Mouse (Mus musculus): ENCODE measurements around the gene Cebpz.

The Cebpz gene

DNA sequence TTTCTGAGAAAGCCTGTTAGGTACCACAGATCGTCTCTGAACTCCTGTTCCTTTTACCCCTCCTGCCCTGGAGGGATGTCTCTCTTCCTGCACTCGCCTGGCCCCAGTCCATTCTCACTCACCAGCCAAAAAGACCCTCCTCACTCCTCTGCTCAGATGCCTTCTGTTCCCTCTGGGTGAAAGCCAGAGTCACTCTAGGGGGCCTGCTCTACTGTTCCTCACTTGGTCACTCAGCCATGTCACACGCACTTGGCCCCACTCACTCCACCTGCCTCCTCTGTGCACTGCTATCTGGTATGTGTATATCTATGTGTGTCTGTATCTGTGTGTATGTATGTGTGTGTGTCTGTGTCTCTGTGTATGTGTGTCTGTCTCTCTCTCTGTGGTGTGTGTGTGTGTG lies 47.7 kb downstream of the Cebpz start:
- H3K27me3 ChIP-seq (ENCODE audit: insufficient read depth, low read length) = no peaks in the 10 kb centered on the region
- peaks cover 30% of the 10 kb centered on the region for H3K36me3 ChIP-seq (ENCODE audit: insufficient read depth, low read length)
- no peak for TF ChIP-seq NANOG (IDR thresholded peaks at IDR 0.05; ENCODE audit: borderline replicate concordance, low read length)
- no peak for TF ChIP-seq CTCF (conservative IDR thresholded peaks at IDR 0.05; ENCODE audit: low read length)
- no peak for TF ChIP-seq POU5F1 (IDR thresholded peaks at IDR 0.05; ENCODE audit: borderline replicate concordance, low read length)

DNA sequence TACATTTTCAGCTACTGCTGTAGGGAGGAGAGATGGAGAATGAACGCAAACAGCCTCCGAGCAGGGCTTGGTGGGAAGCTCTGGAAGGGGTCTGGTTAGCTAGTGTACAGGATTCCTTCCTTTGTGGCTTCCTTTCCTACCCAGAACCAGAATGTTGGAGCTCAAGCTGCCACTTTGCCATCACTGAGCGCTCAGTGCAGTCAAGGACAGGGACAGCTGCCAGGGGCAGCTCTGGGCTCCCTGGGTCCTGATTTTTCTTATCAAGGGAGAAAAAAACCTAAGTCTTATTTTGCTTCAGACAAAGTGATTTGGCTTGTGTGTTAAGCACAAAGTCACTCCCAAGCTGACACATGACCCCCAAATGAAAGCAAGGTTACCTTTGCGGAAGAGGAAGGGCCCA lies 48.3 kb downstream of the Cebpz start:
- 0 out of 2 replicates have a peak, but pooled peaks cover 3% of the 10 kb centered on the region for H3K9me3 ChIP-seq (ENCODE audit: low read length)
- no peak overlapping the region for H3K4me3 ChIP-seq (replicated peaks; ENCODE audit: low read length)
- TF ChIP-seq POU5F1 (IDR thresholded peaks at IDR 0.05; ENCODE audit: borderline replicate concordance, low read length) (no peak), CTCF (conservative IDR thresholded peaks at IDR 0.05; ENCODE audit: low read length) (no peak), NANOG (IDR thresholded peaks at IDR 0.05; ENCODE audit: borderline replicate concordance, low read length) (no peak)
- H3K36me3 ChIP-seq (ENCODE audit: insufficient read depth, low read length) = peaks cover 30% of the 10 kb centered on the region
- no peaks in the 10 kb centered on the region for H3K27me3 ChIP-seq (ENCODE audit: insufficient read depth, low read length)
- peaks cover 10% of the 10 kb centered on the region for H3K4me1 ChIP-seq (replicated peaks; ENCODE audit: low read depth, low read length)

More for the DNA sequence above, 47.7 kb downstream of the Cebpz start:
- 0 out of 2 replicates have a peak, but pooled peaks cover 3% of the 10 kb centered on the region for H3K9me3 ChIP-seq (ENCODE audit: low read length)
- peaks cover 10% of the 10 kb centered on the region for H3K4me1 ChIP-seq (replicated peaks; ENCODE audit: low read depth, low read length)
- H3K4me3 ChIP-seq (replicated peaks; ENCODE audit: low read length) = no peak overlapping the region

DNA sequence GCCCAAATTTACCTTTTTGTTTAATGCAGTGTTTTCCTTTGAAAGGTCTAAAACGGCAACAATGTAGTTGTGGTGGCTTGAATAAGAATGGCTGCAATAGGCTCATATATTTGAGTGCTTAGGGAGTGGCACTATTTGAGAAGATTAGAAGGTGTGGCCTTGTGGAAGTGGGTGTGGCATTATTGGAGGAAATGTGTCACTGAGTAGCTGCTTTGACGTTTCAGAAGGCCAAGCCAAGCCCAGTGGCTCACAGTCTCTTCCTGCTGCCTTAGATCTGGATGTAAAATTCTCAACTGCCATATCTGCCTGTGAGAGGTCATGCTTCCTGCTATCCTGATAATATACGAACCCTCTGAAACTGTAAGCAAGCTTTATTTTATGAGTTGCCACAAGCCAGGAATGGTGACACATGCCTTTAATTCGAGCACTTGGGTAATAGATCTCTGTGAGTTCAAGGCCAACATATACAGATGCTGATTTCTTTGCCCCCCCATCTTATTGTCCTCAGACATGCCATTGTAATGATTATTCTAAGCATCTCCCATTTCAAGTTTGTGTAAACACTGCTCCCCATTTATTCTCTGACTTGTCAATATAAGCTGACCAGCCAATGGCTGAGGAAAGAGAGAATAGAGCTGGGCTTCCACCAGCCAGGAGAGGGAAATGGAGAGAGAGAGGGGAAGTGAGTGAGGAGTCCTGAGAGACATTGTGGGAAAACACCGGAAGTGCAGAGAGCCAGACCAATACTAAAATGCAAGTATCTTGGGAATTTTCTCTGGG lies 51.4 kb downstream of the Cebpz start:
- Histone ChIP-seq H3K27me3 (ENCODE audit: insufficient read depth, low read length) (no peaks in the 10 kb centered on the region), H3K4me3 (replicated peaks; ENCODE audit: low read length) (no peak overlapping the region), H3K4me1 (replicated peaks; ENCODE audit: low read depth, low read length) (peaks cover 30% of the 10 kb centered on the region), H3K9me3 (ENCODE audit: low read length) (0 out of 2 replicates have a peak, but pooled peaks cover 3% of the 10 kb centered on the region), H3K36me3 (ENCODE audit: insufficient read depth, low read length) (peaks cover 6% of the 10 kb centered on the region; the same call in 1 of the 2 replicates)
- TF ChIP-seq CTCF (conservative IDR thresholded peaks at IDR 0.05; ENCODE audit: low read length) = no peak
- no peak for TF ChIP-seq POU5F1 (IDR thresholded peaks at IDR 0.05; ENCODE audit: borderline replicate concordance, low read length)
- TF ChIP-seq NANOG (IDR thresholded peaks at IDR 0.05; ENCODE audit: borderline replicate concordance, low read length) = no peak

DNA sequence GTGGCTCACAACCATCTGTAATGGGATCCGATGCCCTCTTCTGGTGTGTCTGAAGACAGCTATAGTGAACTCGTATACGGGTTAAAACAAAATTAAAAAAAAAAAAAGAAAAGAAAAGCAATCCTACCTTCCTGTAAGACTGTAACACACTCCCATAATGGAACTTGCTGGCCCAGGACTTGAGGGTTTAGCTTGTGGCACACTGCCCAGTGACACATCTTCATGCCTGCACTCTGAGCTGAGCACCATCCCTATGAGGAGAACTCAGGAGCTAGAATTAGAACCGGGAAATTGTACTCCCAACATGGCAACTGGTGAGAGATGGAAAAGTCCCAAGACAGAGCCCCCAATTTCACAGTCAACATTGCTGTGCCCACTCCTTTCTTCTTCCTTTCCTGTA lies 53.6 kb downstream of the Cebpz start:
- no peaks in the 10 kb centered on the region for H3K27me3 ChIP-seq (ENCODE audit: insufficient read depth, low read length)
- H3K4me1 ChIP-seq (replicated peaks; ENCODE audit: low read depth, low read length) = peaks cover 30% of the 10 kb centered on the region
- TF ChIP-seq CTCF (conservative IDR thresholded peaks at IDR 0.05; ENCODE audit: low read length) (no peak), NANOG (IDR thresholded peaks at IDR 0.05; ENCODE audit: borderline replicate concordance, low read length) (no peak), POU5F1 (IDR thresholded peaks at IDR 0.05; ENCODE audit: borderline replicate concordance, low read length) (no peak)
- H3K4me3 ChIP-seq (replicated peaks; ENCODE audit: low read length) = peak overlapping the region; percentile 88; the same call in 1 of the 2 replicates
- H3K36me3 ChIP-seq (ENCODE audit: insufficient read depth, low read length) = peaks cover 5% of the 10 kb centered on the region; the same call in 1 of the 2 replicates
- 0 out of 2 replicates have a peak, but pooled peaks cover 3% of the 10 kb centered on the region for H3K9me3 ChIP-seq (ENCODE audit: low read length)

DNA sequence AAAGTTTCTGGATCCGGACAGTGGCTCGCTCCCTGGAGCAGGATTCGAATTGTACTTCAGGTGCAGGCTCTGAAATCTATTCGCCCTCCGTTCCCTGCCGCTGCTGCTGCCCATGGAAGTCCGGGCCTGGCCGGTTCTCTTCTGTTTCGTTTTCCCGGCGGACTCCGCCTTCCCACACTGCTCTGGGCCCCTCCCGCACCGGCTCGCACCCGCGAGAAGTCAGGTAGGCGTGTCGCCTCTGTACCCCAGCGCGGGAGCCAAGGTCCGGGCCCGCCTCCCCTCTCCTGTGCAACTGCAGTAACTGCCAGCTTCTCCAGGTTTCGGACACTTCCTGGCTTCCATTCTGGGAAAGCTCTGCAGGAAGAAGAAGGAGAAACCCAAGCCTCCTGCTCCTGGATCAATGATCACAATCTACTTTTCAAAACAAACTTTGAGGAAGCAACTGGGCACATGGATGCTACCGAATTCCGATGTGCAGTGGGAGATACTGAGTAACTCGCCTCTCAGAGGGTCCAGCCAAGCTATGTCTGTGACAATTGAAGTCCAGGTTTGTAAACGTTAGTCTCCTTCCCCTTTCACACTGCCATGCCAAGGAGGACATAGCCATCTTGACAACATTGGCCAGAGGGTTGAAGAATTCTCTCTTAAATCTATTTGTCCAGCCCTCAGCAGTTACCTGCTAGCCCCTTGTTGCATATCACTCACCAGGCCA lies 54.3 kb downstream of the Cebpz start, which contains the start of gene Eif2ak2:
Gene Eif2ak2, minus strand, starts transcription at position 173 of the 712 bp plus-strand sequence.
- H3K27me3 ChIP-seq (ENCODE audit: insufficient read depth, low read length) = no peaks in the 10 kb centered on the region
- peaks cover 30% of the 10 kb centered on the region for H3K4me1 ChIP-seq (replicated peaks; ENCODE audit: low read depth, low read length)
- H3K4me3 ChIP-seq (replicated peaks; ENCODE audit: low read length) = peak within 1 kb of the TSS; percentile 88
- TF ChIP-seq POU5F1 (IDR thresholded peaks at IDR 0.05; ENCODE audit: borderline replicate concordance, low read length) (no peak), CTCF (conservative IDR thresholded peaks at IDR 0.05; ENCODE audit: low read length) (no peak), NANOG (IDR thresholded peaks at IDR 0.05; ENCODE audit: borderline replicate concordance, low read length) (no peak)
- H3K9me3 ChIP-seq (ENCODE audit: low read length) = 0 out of 2 replicates have a peak, but pooled peaks cover 3% of the 10 kb centered on the region
- H3K36me3 ChIP-seq (ENCODE audit: insufficient read depth, low read length) = peaks cover 11% of the 10 kb centered on the region

DNA sequence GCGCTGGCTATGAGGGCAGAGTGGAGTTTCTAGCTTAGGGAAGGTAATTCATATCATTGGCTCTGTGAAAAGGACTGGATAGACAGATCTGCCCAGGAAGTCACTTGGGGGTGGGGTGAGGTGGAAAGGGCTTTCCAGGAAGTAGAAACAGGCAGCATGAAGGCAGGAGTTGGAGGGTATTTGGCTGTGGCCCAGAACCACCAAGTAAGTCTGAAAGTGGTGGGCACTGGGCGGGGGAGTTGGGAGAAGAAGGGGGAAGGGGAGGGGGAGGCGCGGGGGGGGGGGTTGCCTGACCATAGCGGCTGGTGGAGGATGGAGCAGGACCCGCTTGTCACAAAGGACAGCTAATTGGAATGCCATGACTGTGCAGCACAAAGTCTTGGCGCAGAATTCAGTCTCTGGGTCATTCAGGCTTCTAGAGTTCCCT lies 55.0 kb downstream of the Cebpz start:
- Histone ChIP-seq H3K36me3 (ENCODE audit: insufficient read depth, low read length) (peaks cover 11% of the 10 kb centered on the region), H3K9me3 (ENCODE audit: low read length) (0 out of 2 replicates have a peak, but pooled peaks cover 3% of the 10 kb centered on the region), H3K4me1 (replicated peaks; ENCODE audit: low read depth, low read length) (peaks cover 30% of the 10 kb centered on the region), H3K4me3 (replicated peaks; ENCODE audit: low read length) (peak overlapping the region; percentile 88), H3K27me3 (ENCODE audit: insufficient read depth, low read length) (no peaks in the 10 kb centered on the region)
- TF ChIP-seq CTCF (conservative IDR thresholded peaks at IDR 0.05; ENCODE audit: low read length) (no peak), POU5F1 (IDR thresholded peaks at IDR 0.05; ENCODE audit: borderline replicate concordance, low read length) (no peak), NANOG (IDR thresholded peaks at IDR 0.05; ENCODE audit: borderline replicate concordance, low read length) (no peak)

DNA sequence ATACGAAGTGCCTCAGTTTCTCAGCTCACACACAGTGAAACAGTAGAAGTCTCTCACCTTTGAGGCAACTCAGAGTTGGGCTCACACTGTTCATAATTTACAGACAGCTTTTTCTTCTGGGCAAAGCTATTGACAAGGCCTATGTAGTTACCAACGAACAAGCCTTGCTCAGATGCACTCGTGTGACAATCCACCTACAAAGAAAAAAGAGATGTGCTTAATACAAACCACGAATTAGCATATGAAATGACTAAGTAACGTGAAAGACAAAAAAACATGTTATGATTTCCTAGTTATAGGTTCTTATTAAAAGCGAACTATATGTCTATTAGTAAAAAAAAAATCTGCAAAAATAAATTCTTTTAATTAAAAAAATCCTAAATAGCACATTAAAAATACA lies 63.0 kb downstream of the Cebpz start:
- no peaks in the 10 kb centered on the region for H3K27me3 ChIP-seq (ENCODE audit: insufficient read depth, low read length)
- H3K9me3 ChIP-seq (ENCODE audit: low read length) = no peaks in the 10 kb centered on the region
- peaks cover 27% of the 10 kb centered on the region for H3K36me3 ChIP-seq (ENCODE audit: insufficient read depth, low read length)
- H3K4me3 ChIP-seq (replicated peaks; ENCODE audit: low read length) = no peak overlapping the region
- H3K4me1 ChIP-seq (replicated peaks; ENCODE audit: low read depth, low read length) = no peaks in the 10 kb centered on the region
- TF ChIP-seq NANOG (IDR thresholded peaks at IDR 0.05; ENCODE audit: borderline replicate concordance, low read length) (no peak), CTCF (conservative IDR thresholded peaks at IDR 0.05; ENCODE audit: low read length) (no peak)
